In genomic region chr17:24472512-24472911, GRCm38 (mm10) we compare ENCODE assay signal across 8 mouse cellular contexts. TPM values are rescaled to one million over a fixed set of nuclear protein-coding genes. Genes with fewer than 3 reads are reported as not detected.
DNase-seq lines count a peak whose midpoint lies in the region; ATAC-seq and TF ChIP-seq lines count a peak whose summit lies in the region.

No protein-coding gene starts in this region.

- no peak for DNase-seq in layer of hippocampus, adult 2 months (ENCODE audit: low spot score in 2 of 2)
- no peak for DNase-seq in layer of hippocampus, adult 11-12 months (ENCODE audit: low spot score)
- DNase-seq in cerebellum, postnatal 36 days: peak; percentile 62 to 75
- DNase-seq in lung, postnatal 36 days: peak; percentile 76
- DNase-seq in right cerebral cortex, postnatal 25 days: no peak
- DNase-seq in spleen, adult 18-20 months: no peak

- peaks cover 51% of the 10 kb centered on the region for H3K36me3 ChIP-seq in heart, embryonic 12.5 days
- peaks cover 29% of the 10 kb centered on the region; the same call in 1 of the 2 replicates for H3K36me3 ChIP-seq in kidney, embryonic 16.5 days (ENCODE audit: insufficient read depth, low read length)

- peaks cover 32% of the 10 kb centered on the region for H3K4me1 ChIP-seq in heart, embryonic 12.5 days (replicated peaks)
- H3K4me1 ChIP-seq in kidney, embryonic 16.5 days (ENCODE audit: insufficient read depth, low read length): peaks cover 41% of the 10 kb centered on the region

- no peaks in the 10 kb centered on the region for H3K27me3 ChIP-seq in heart, embryonic 12.5 days (replicated peaks)
- H3K27me3 ChIP-seq in kidney, embryonic 16.5 days (ENCODE audit: insufficient read depth, low read length): no peaks in the 10 kb centered on the region

- ATAC-seq in heart, embryonic 12.5 days (ENCODE audit: insufficient number of reproducible peaks, low FRiP score): no peak
- ATAC-seq in kidney, embryonic 16.5 days (ENCODE audit: low FRiP score, low TSS enrichment): peak; percentile 40

- TF ChIP-seq CTCF in layer of hippocampus, adult 2 months (conservative IDR thresholded peaks at IDR 0.05): no peak

- H3K9me3 ChIP-seq in heart, embryonic 12.5 days (replicated peaks): no peaks in the 10 kb centered on the region
- H3K9me3 ChIP-seq in kidney, embryonic 16.5 days (ENCODE audit: low read length): no peaks in the 10 kb centered on the region

- H3K4me3 ChIP-seq in layer of hippocampus, adult 2 months: peak overlapping the region; percentile 94
- H3K4me3 ChIP-seq in heart, embryonic 12.5 days: peak overlapping the region; percentile 76; the same call in 1 of the 2 replicates
- peak overlapping the region; percentile 85; the same call in 1 of the 2 replicates for H3K4me3 ChIP-seq in kidney, embryonic 16.5 days (ENCODE audit: low read length)

- WGBS in heart, embryonic 12.5 days: 66% methylated on average over 4 of the region's 4 CpGs
- 21% methylated on average over 4 of the region's 4 CpGs for WGBS in kidney, embryonic 16.5 days

- peak overlapping the region; percentile 96 for H3K27ac ChIP-seq in layer of hippocampus, adult 2 months
- no peak overlapping the region for H3K27ac ChIP-seq in heart, embryonic 12.5 days (ENCODE audit: poor library complexity, severe bottlenecking)
- peak overlapping the region; percentile 74 for H3K27ac ChIP-seq in kidney, embryonic 16.5 days (ENCODE audit: low read length)

- H3K4me2 ChIP-seq in heart, embryonic 12.5 days: peak overlapping the region; percentile 97
- H3K4me2 ChIP-seq in kidney, embryonic 16.5 days (replicated peaks; ENCODE audit: low read depth, low read length): peak overlapping the region; percentile 96

- H3K9ac ChIP-seq in heart, embryonic 12.5 days: no peak overlapping the region
- H3K9ac ChIP-seq in kidney, embryonic 16.5 days (replicated peaks; ENCODE audit: low read length): no peak overlapping the region; the same call in 1 of the 2 replicates

RNA-seq across cellular contexts. Expression of gene Bricd5, which starts 1.2 kb away (rescaled TPM):
- 1 to 10 TPM; 2.0 to 2.3 TPM for total RNA-seq in layer of hippocampus, adult 2 months (2021)
- not detected in 2 replicates for polyA plus RNA-seq in heart, embryonic 12.5 days (2016; fragmentation: Nextera tagmentation; extraction: Ambion mirVana)
- 0.42 and 1.6 TPM in 2 replicates for polyA plus RNA-seq in kidney, embryonic 16.5 days (2015; fragmentation: Nextera tagmentation; extraction: Ambion mirVana)

RNA-seq across cellular contexts. Expression of gene Pgp, which starts 2.3 kb away (rescaled TPM):
- total RNA-seq in layer of hippocampus, adult 2 months (2021): 10 to 100 TPM; 58.2 to 62.7 TPM
- polyA plus RNA-seq in heart, embryonic 12.5 days (2016; fragmentation: Nextera tagmentation; extraction: Ambion mirVana): 71.9 and 73.7 TPM in 2 replicates
- 55.5 and 55.6 TPM in 2 replicates for polyA plus RNA-seq in kidney, embryonic 16.5 days (2015; fragmentation: Nextera tagmentation; extraction: Ambion mirVana)

RNA-seq across cellular contexts. Expression of gene E4f1, which starts 2.4 kb away (rescaled TPM):
- total RNA-seq in layer of hippocampus, adult 2 months (2021): 10 to 100 TPM; 34.0 to 39.4 TPM
- polyA plus RNA-seq in heart, embryonic 12.5 days (2016; fragmentation: Nextera tagmentation; extraction: Ambion mirVana): 22.2 and 22.5 TPM in 2 replicates
- polyA plus RNA-seq in kidney, embryonic 16.5 days (2015; fragmentation: Nextera tagmentation; extraction: Ambion mirVana): 38.1 TPM in 2 replicates

RNA-seq across cellular contexts. Expression of gene Mlst8, which starts 6.4 kb away (rescaled TPM):
- total RNA-seq in layer of hippocampus, adult 2 months (2021): 10 to 100 TPM; 36.0 to 44.9 TPM
- 17.8 and 20.5 TPM in 2 replicates for polyA plus RNA-seq in heart, embryonic 12.5 days (2016; fragmentation: Nextera tagmentation; extraction: Ambion mirVana)
- polyA plus RNA-seq in kidney, embryonic 16.5 days (2015; fragmentation: Nextera tagmentation; extraction: Ambion mirVana): 39.3 and 40.2 TPM in 2 replicates

RNA-seq across cellular contexts. Expression of gene Caskin1, which starts 15.9 kb away (rescaled TPM):
- total RNA-seq in layer of hippocampus, adult 2 months (2021): 100 to 1,000 TPM; 153 to 158 TPM
- 0.64 and 0.77 TPM in 2 replicates for polyA plus RNA-seq in heart, embryonic 12.5 days (2016; fragmentation: Nextera tagmentation; extraction: Ambion mirVana)
- 1.5 and 2.2 TPM in 2 replicates for polyA plus RNA-seq in kidney, embryonic 16.5 days (2015; fragmentation: Nextera tagmentation; extraction: Ambion mirVana)

Comparison
In these comparisons a context has a peak if more than half of its experiments do, and no peak if none do; other contexts are left out.
1. DNase-seq: peak in cerebellum, postnatal 36 days (2 of 2) and lung, postnatal 36 days (single experiment); none in layer of hippocampus, adult 2 months (0 of 2), layer of hippocampus, adult 11-12 months (single experiment), right cerebral cortex, postnatal 25 days (single experiment) and spleen, adult 18-20 months (0 of 2).
2. Peak in every context shown above with its lines, with median percentiles within 50 percentile points of each other: H3K4me3 ChIP-seq.